Mouse (Mus musculus) liver, embryonic 13.5 days (tissue): Measurements from ENCODE around the gene Med18. TPM values are rescaled to one million over a fixed set of nuclear protein-coding genes. Genes with fewer than 3 reads are reported as not detected.

ENCODE experiments used
- ATAC-seq: fragments of 200-750 bp; cut with Nextera tagmentation; 2 replicates; pipeline ENCODE4 v1.8.0; 2017; ENCODE audit warnings: low read depth, mild to moderate bottlenecking, moderate number of reproducible peaks, moderate library complexity
- DNase-seq: peaks from one replicate; pipeline ENCODE4 v3.0.0; 2022
- H3K27ac ChIP-seq: fragments of 300-500 bp; sonication (generic); 2 replicates; pipeline ENCODE4 v1.5.1; 2015; ENCODE audit warnings: moderate library complexity, mild to moderate bottlenecking, inconsistent platforms
- H3K27me3 ChIP-seq: fragments of 300-500 bp; sonication (generic); 2 replicates; pipeline ENCODE4 v1.6.1; 2015; ENCODE audit warnings: mild to moderate bottlenecking, inconsistent platforms
- H3K36me3 ChIP-seq: fragments of 300-500 bp; sonication (generic); 2 replicates; pipeline ENCODE4 v1.6.1; 2015; ENCODE audit warnings: mild to moderate bottlenecking, inconsistent platforms
- H3K4me1 ChIP-seq: fragments of 300-500 bp; sonication (generic); replicated peaks from 2 replicates; pipeline ENCODE4 v1.6.1; 2015; ENCODE audit warnings: inconsistent platforms
- H3K4me2 ChIP-seq: fragments of 300-500 bp; sonication (generic); 2 replicates; pipeline ENCODE4 v1.6.1; 2015; ENCODE audit warnings: inconsistent platforms, mild to moderate bottlenecking, moderate library complexity
- H3K4me3 ChIP-seq: fragments of 300-500 bp; sonication (generic); replicated peaks from 2 replicates; pipeline ENCODE4 v1.5.1; 2015; ENCODE audit warnings: mild to moderate bottlenecking, inconsistent platforms
- H3K9ac ChIP-seq: fragments of 300-500 bp; sonication (generic); 2 replicates; pipeline ENCODE4 v1.6.1; 2015; ENCODE audit warnings: mild to moderate bottlenecking, inconsistent platforms
- H3K9me3 ChIP-seq: fragments of 300-500 bp; sonication (generic); replicated peaks from 2 replicates; pipeline ENCODE4 v1.6.1; 2016; ENCODE audit warnings: inconsistent platforms
- WGBS: fragments of 180-500 bp; shearing (Covaris S2); methylation state at CpG from one replicate; pipeline ENCODE4 v1.1.7; 2015; ENCODE audit not compliant: insufficient replicate concordance; 5-methylcytosine and 5-hydroxymethylcytosine counted together
- polyA plus RNA-seq: library from polyadenylated mRNA; unstranded; fragments of >200 nt; fragmentation: Nextera tagmentation; extraction: Ambion mirVana; gene quantifications from 2 replicates; pipeline ENCODE4 v1.2.1, GENCODE M21; 2015

Gene Med18
- polyA plus RNA-seq, 1 experiment from 2014 or later: 17.1 TPM

DNA sequence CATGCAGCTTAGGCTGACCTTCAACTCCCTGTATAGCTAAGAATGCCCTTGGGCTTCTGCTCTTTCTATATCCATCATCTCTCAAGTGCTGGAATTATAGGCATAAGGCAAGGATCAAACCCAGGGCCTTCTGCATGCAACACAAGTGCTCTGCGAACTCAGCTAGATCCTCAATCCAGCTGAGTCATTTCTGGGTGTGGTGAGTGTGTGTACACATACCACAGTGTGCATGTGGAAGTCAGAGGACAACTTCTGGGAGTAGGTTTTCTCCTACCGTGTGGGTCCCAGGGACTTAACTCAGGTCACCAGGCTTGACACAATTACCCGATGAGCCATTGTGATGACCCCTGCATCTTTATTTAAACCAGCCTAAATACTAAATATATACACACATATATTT is 13.9 kb downstream of the Med18 start:
- no peak overlapping the region for H3K4me2 ChIP-seq
- H3K4me3 ChIP-seq: no peak overlapping the region
- no peaks in the 10 kb centered on the region for H3K27me3 ChIP-seq
- no peaks in the 10 kb centered on the region for H3K9me3 ChIP-seq
- DNase-seq: no peak
- WGBS: 57% methylated on average over 3 of the region's 3 CpGs
- H3K36me3 ChIP-seq: no peaks in the 10 kb centered on the region
- H3K27ac ChIP-seq: 0 out of 2 replicates have a peak overlapping the region, but pooled peaks have one; percentile 32
- peaks cover 10% of the 10 kb centered on the region for H3K4me1 ChIP-seq
- ATAC-seq: peak; percentile 54
- H3K9ac ChIP-seq: no peak overlapping the region

DNA sequence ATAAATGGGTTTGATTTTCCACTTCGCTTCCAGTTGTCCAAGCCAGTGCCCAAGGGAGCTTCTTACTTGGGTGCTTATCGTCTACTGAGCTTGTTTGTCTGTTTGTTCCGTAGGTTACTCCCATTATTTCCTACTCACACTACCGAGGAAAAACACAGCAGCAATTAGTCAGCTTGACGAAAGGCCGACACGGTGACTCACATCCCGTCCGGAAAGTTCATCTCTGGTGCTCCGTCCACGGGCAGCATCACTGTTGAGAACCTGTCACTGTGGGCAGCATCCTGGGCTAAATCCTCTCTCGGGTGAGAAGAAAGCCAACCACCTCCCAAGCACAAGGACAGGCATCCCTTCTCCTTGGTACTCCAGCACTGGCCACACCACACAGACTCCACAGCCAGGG is 17.6 kb downstream of the Med18 start:
- Histone ChIP-seq H3K4me2 (no peak overlapping the region), H3K27me3 (no peaks in the 10 kb centered on the region), H3K27ac (no peak overlapping the region), H3K9ac (no peak overlapping the region), H3K4me1 (peaks cover 6% of the 10 kb centered on the region), H3K9me3 (no peaks in the 10 kb centered on the region), H3K36me3 (no peaks in the 10 kb centered on the region), H3K4me3 (no peak overlapping the region)
- DNase-seq: no peak
- WGBS: 57% methylated on average over 12 of the region's 12 CpGs
- no peak for ATAC-seq

DNA sequence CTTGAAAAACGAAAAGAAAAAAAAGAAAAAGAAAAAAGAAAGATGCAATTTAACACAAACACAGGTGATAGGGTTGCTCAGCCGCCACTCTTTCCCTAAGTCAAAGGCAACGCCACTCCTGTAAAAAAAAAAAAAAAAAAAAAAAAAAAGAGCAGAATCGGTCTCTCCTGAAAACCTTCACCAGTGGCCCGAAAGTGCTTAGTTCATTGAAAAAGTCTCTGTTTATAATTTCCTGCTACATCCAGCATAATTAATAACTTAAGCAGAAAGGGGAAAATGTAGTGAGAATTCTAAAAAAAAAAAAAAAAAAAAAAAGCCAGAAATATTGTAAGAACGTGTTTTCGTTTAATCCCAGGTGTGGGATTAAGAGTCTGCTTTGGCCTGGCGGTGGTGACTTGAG is 19.2 kb downstream of the Med18 start:
- no peak for DNase-seq
- ATAC-seq: no peak
- Histone ChIP-seq H3K4me1 (peaks cover 1% of the 10 kb centered on the region), H3K4me3 (no peak overlapping the region), H3K9me3 (no peaks in the 10 kb centered on the region), H3K4me2 (no peak overlapping the region), H3K36me3 (no peaks in the 10 kb centered on the region), H3K27ac (no peak overlapping the region), H3K9ac (no peak overlapping the region), H3K27me3 (no peaks in the 10 kb centered on the region)
- 78% methylated on average over 8 of the region's 8 CpGs for WGBS

DNA sequence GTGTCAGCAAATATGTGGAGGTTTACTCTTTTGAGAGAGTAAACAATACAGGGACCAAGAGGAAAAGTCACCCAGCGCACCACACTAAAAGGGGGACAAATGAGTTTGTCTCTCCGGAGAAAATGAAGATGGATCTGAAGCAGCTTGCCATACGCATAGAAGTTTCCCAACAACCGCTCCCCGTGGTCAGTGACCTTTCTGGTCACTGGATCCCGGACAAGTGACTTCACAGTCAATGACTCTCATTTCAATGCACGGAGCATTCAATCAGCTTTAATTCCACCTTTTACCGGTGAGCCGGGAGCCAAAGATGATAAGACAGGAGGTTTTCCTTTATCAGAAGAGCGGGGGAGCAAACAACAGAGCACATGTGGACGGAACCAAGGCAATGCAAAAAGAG is 25.9 kb downstream of the Med18 start:
- Histone ChIP-seq H3K27me3 (no peaks in the 10 kb centered on the region), H3K27ac (no peak overlapping the region), H3K4me2 (peak overlapping the region; percentile 36), H3K4me3 (no peak overlapping the region), H3K9me3 (no peaks in the 10 kb centered on the region), H3K9ac (no peak overlapping the region), H3K4me1 (peaks cover 12% of the 10 kb centered on the region), H3K36me3 (no peaks in the 10 kb centered on the region)
- no peak for DNase-seq
- no peak for ATAC-seq
- WGBS: 41% methylated on average over 11 of the region's 11 CpGs

DNA sequence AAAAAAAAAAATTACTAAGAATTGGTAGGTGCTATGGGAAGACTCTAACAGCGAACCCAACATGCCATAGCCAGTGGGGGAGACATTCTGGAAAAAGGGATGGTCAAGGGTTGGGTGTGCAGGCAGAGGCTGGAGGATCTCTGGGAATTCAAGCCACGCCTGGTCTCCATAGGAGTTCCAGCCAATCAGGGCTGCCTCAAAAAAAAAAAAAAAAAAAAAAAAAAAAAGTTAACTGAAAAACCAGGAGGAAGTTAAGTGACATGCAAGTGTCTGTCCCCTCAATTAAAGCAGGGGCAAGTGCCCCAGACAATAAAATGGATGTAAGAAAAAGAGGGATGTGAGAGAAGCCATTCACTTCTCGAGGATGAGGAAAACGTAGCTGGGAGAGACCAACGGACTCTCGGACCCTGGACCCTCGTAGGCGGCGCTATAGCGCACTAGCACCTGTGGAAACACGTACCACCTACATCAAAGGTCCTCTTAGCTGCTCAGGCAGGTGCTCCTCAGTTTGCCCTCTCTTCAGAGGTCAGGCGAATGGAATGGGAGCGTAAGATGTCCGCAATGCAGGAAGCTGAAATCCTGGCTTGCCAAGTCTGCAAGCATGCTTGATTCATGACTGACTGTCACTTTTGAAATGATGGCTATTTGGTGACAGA is 30.9 kb downstream of the Med18 start:
- Histone ChIP-seq H3K27me3 (no peaks in the 10 kb centered on the region), H3K4me3 (peak overlapping the region; percentile 12; the same call in 1 of the 2 replicates), H3K36me3 (no peaks in the 10 kb centered on the region), H3K9me3 (no peaks in the 10 kb centered on the region), H3K9ac (no peak overlapping the region), H3K4me1 (peaks cover 37% of the 10 kb centered on the region), H3K27ac (no peak overlapping the region), H3K4me2 (peak overlapping the region; percentile 49)
- ATAC-seq: no peak
- 12% methylated on average over 14 of the region's 14 CpGs for WGBS
- no peak for DNase-seq

DNA sequence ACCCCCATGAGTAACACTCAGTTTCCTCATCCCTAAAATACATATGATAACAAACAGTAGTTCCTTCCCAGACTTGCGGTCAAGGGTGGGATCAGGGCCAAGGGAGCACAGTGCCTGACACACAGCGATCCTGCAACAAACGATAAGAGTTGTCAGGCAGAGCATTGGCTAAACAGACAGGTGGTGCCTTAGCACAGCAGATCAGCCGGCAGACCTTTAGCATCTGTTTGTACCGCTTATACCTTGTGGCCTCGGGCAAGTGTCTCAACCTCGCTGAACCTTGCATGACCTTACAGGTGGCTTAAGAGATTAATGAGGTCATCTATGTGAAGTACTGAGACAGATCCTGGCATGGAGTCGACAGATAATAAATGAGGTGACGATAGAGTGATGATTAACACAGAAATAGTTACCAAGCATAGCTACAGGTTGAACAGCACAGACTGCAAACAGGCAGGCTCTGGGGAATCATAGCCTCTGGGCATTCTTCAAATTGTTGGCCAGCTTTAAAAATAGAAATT is 35.6 kb downstream of the Med18 start:
- Histone ChIP-seq H3K4me1 (peaks cover 62% of the 10 kb centered on the region), H3K27ac (peak overlapping the region; percentile 87), H3K4me3 (peak overlapping the region; percentile 13; the same call in 1 of the 2 replicates), H3K27me3 (no peaks in the 10 kb centered on the region), H3K4me2 (peak overlapping the region; percentile 58), H3K36me3 (no peaks in the 10 kb centered on the region), H3K9me3 (peaks cover 3% of the 10 kb centered on the region; the same call in 1 of the 2 replicates), H3K9ac (peak overlapping the region; percentile 50; the same call in 1 of the 2 replicates)
- peak; percentile 81 for DNase-seq
- 11% methylated on average over 9 of the region's 9 CpGs for WGBS
- peak; percentile 98 for ATAC-seq

DNA sequence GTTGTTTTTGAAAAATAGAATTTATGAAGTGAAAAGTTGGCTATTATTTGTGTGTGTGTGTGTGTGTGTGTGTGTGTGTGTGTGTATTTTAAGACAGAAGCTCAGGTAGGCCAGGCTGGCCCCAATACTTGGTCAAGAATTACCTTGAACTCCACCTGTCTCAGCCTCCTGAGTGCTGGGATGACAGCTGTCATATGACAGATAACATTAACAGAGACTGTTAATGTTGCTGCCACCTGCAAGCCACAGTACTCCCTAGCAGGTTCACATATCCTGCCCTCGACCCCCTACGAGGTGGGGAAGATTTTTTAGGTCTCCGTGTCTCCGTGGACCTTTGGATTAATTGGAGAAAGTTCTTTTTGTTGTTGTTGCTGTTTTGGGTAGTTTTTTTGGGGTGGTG is 36.2 kb downstream of the Med18 start:
- Histone ChIP-seq H3K27ac (peak overlapping the region; percentile 87), H3K4me2 (peak overlapping the region; percentile 58), H3K9ac (peak overlapping the region; percentile 50; the same call in 1 of the 2 replicates)

DNA sequence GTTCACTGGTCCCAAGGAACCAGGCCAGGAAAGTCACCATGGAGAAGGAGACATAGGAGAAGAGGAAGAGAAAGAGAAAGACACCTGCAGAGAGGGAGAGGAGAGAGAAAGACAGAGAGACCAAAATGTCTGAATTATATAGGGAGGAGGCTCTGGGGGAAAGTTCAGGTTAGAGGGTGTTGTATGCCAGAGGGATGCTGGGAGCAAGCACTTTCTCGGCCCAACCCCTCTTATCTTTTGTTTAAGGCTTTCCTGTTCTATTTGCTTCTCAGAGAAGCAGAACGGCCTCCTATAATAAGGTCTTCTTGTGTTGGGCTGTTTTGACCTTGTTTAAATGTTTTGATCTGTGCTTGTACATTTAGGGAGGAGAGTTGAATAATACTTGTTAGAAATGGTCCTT is 37.7 kb downstream of the Med18 start:
- 4% methylated on average over 2 of the region's 2 CpGs for WGBS
- peak overlapping the region; percentile 74 for H3K27ac ChIP-seq

More for the DNA sequence above, 36.2 kb downstream of the Med18 start:
- H3K36me3 ChIP-seq: no peaks in the 10 kb centered on the region
- no peaks in the 10 kb centered on the region for H3K27me3 ChIP-seq
- DNase-seq (no peak), ATAC-seq (peak; percentile 35)
- H3K4me3 ChIP-seq: peak overlapping the region; percentile 13; the same call in 1 of the 2 replicates
- H3K9me3 ChIP-seq: peaks cover 3% of the 10 kb centered on the region; the same call in 1 of the 2 replicates
- 52% methylated on average over 4 of the region's 4 CpGs for WGBS
- H3K4me1 ChIP-seq: peaks cover 63% of the 10 kb centered on the region

DNA sequence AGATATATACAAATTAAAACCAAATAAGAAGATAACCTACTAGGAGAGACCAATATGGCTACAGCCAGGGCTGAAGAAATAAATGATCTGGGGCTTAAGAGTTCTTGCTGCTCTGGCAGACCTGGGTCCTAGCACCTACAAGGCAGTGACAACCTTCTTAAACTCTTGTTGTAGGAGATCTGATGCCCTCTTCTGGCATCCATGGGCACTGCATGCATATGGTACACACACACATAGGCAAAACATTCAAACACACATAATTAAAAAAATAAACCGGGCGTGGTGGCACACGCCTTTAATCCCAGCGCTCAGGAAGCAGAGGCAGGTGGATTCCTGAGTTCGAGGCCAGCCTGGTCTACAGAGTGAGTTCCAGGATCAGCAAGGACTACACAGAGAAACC is 39.0 kb downstream of the Med18 start:
- no peak overlapping the region for H3K9ac ChIP-seq
- 88% methylated on average over 5 of the region's 5 CpGs for WGBS
- peaks cover 3% of the 10 kb centered on the region; the same call in 1 of the 2 replicates for H3K9me3 ChIP-seq
- H3K4me1 ChIP-seq: peaks cover 70% of the 10 kb centered on the region
- H3K4me2 ChIP-seq: no peak overlapping the region
- no peaks in the 10 kb centered on the region for H3K27me3 ChIP-seq
- H3K27ac ChIP-seq: 0 out of 2 replicates have a peak overlapping the region, but pooled peaks have one; percentile 13
- ATAC-seq (no peak), DNase-seq (no peak)
- no peak overlapping the region for H3K4me3 ChIP-seq
- H3K36me3 ChIP-seq: no peaks in the 10 kb centered on the region

More for the DNA sequence above, 37.7 kb downstream of the Med18 start:
- DNase-seq (peak; percentile 42), ATAC-seq (no peak)
- Histone ChIP-seq H3K9me3 (peaks cover 3% of the 10 kb centered on the region; the same call in 1 of the 2 replicates), H3K9ac (no peak overlapping the region), H3K27me3 (no peaks in the 10 kb centered on the region), H3K4me2 (peak overlapping the region; percentile 22), H3K36me3 (no peaks in the 10 kb centered on the region), H3K4me3 (no peak overlapping the region), H3K4me1 (peaks cover 68% of the 10 kb centered on the region)

DNA sequence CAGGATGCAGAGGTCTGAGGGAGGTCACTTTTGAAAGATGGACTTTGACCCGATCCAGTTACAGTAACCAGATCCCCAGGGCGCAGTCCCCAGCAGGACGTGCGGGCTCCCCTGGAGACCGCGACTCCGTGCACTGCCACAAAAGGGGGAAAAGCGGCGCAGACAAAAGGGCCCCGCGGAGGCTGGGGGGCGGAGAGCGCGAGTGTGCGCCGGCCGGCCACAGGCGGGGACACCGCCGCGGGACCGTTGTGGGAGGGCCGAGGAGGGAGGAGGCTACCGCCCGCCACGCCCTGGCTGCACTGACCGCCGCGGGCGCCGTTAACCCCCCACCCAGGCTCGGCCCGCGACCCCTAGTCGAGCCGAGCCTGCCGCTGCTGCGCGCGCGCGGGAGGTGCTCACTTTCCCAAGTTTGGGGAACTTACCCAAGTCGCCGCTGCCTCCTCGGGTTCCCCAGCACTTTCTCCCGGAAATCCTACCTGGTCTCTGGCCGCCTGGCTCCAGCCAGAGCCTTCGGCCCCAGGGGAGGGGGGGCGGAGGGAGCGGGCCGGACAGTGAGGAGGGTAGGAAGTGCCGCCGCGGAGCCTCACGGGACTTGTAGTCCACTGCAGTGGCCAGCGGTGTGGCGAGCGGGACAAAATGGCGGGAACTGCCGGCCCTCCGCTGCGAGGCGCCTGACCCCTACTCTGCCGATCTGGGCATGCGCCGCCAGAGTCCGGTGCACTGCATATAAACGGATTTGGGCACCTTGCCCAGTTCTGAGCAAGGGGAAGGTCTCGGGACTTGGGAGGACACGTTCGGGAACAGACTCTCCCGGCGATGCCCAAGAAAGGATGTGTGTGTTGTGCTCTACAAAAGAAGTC is 41.6 kb downstream of the Med18 start, which contains the start of gene Phactr4:
Gene Phactr4, minus strand, starts transcription at position 567 of the 860 bp plus-strand sequence.
- Histone ChIP-seq H3K27ac (peak within 1 kb of the TSS; percentile 96), H3K4me2 (peak within 1 kb of the TSS; percentile 83), H3K4me1 (peaks cover 68% of the 10 kb centered on the region), H3K9ac (peak within 1 kb of the TSS; percentile 97), H3K9me3 (peaks cover 3% of the 10 kb centered on the region; the same call in 1 of the 2 replicates), H3K4me3 (peak within 1 kb of the TSS; percentile 93), H3K36me3 (peaks cover 3% of the 10 kb centered on the region; the same call in 1 of the 2 replicates), H3K27me3 (no peaks in the 10 kb centered on the region)
- under 1% methylated on average over 73 of the region's 73 CpGs for WGBS
- ATAC-seq (peak; percentile 92), DNase-seq (peak; percentile 87)

DNA sequence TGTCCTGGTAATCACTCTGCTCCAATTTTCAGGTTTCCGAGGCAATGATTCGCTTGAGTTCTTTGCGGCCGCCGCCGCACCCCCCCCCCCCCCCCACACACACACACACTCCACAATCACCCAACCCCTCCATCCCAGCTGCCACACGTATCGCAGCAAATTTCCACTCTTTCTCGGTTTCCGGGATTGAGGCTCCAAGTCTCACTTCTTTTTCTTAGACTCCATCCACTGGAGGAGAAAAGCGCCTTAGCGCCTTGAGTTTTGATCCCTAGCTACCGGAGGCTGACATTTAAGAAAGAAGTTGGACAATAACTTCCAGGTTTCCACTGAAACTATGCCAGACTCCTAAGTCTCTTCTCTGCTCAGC is 42.2 kb downstream of the Med18 start:
- H3K4me1 ChIP-seq: peaks cover 67% of the 10 kb centered on the region

More for the DNA sequence above, 42.2 kb downstream of the Med18 start:
- peaks cover 3% of the 10 kb centered on the region; the same call in 1 of the 2 replicates for H3K36me3 ChIP-seq
- no peaks in the 10 kb centered on the region for H3K27me3 ChIP-seq
- WGBS: 0% methylated on average over 13 of the region's 13 CpGs
- no peak for DNase-seq
- H3K9ac ChIP-seq: peak overlapping the region; percentile 97
- no peak for ATAC-seq
- peak overlapping the region; percentile 93 for H3K4me3 ChIP-seq
- H3K27ac ChIP-seq: peak overlapping the region; percentile 96
- H3K4me2 ChIP-seq: peak overlapping the region; percentile 83
- H3K9me3 ChIP-seq: peaks cover 3% of the 10 kb centered on the region; the same call in 1 of the 2 replicates
